Mouse (Mus musculus) urinary bladder, postnatal 10 days (tissue): ENCODE measurements around the gene Slc5a6.

Source experiments
- DNase-seq: peaks from one replicate; pipeline ENCODE4 v3.0.0; 2022; ENCODE audit warnings: low spot score

Slc5a6 gene

GRCm38 (mm10) chr5:31048763-31049641 is at the start of gene Slc5a6:
Gene Slc5a6 (minus strand): TSS chr5:31048924.
- no peak for DNase-seq

DNA sequence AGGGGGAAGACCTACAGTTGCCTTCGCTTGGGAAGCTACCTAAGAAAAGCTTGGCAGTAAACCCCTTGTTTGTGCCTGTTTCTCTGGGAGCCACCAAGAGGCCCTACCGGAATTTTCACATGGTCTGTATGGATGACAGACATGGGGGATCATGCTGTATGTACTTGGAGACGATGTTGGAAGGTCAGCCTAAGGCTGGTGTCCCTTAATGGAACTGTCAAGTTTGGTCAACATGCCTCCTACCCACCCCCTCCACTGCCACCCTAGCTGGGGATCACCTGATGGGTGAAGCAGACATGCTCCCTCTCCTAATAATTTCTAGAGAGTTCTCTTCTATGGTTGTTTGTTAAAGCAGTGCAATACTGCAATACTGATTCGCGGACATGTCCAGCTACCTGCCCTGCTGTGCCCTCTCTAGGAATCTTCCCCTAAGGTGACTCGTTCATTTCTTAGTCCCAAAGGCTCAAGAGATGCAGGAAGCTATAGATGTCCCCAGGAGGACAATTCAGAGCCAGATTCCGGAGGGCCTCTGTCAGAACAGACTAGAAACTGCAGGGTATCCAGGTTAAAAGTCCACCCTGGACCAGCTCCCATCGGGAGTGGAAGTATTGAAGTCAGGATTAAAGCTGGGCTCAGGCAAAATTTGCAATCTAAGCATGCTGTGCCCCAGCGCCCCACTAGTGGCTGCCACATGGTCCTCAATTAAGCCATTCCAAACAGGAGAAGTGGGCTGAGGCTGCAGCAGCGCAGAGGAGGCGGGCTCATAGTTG is 47.2 kb upstream of the Slc5a6 start:
- no peak for DNase-seq

DNA sequence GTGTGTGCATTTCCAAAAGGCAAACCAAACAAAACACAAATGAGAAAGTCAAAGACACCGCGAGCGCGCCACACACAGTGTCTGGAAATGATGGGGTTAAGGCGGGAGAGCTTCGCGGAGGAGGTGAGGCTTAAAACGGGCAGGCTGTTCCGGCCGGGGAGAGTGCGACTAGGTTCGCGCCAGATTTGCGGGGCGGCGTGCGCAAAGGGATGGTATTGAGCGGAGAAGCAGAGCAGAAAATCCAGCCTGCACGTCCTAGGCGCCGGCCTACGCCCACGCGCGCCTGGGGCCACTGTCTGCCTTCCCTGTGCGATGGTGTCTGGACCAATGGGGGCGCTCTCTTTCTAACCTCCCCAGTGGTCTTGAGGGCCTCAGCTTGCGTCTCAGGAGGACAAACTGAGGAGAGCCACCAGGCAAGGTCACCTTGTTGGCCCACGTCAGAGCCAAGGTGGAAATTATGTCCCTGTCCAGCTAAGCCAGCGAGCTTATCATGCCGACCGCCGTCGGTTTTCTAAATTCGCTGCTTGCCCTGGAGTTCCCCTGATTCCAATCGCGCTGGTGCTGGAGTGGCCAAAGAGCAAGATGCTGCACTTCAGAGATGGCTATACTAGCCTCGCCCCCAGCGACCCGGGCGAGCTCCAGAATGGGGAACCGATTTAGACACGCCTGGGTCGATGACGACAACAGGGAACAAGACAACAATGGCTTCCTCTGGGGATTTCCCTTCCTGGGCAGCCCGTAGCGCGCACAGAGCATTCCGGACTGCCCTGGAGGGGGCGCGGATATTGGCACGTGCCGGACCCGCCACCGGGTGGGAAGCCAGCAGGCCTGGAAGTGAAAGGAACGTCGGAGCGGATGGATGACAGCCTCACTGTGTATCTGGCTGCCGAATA is 46.3 kb upstream of the Slc5a6 start:
- DNase-seq: no peak

GRCm38 (mm10) chr5:31094100-31094798 is 45.5 kb upstream of the Slc5a6 start:
- DNase-seq: no peak

- no peak for DNase-seq
Measured at GRCm38 (mm10) chr5:31093151-31094041, 44.7 kb upstream of the Slc5a6 start.

DNA sequence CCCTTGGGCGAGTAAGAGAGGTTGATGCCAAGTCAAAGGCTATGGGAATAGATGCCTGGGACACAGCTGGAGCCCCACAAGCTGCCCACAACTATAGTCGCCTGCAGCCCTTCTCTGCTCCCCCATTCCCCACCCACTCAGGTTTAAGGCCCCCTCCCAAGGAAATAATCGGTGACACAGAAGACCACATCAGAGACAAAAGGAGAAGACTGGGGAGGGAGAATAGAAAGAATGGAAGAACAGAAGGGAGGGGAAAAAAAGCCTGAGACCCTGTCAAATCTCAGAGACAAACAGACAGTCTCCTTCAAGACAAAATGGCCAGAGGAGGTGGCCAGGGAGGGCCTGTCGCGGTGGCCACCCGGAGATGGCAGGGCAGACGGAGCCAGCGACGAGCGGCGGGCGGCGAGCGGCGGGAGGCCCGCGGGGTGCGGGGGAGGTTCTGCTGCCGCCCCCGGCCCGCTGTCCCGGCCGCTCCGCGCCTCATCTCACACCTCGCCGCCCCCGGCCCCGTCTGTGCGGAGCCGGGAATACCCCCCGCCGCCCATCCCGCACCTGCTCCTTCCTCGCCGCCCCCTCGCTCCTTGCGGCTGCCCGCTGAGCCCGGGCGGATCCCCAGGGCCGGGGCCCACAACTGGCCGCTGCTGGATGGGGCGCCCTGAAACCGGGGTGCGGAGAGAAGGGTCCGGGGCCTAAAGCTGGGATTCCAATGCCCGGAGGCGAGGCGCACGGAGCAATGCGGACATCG is 43.7 kb upstream of the Slc5a6 start:
- no peak for DNase-seq

DNA sequence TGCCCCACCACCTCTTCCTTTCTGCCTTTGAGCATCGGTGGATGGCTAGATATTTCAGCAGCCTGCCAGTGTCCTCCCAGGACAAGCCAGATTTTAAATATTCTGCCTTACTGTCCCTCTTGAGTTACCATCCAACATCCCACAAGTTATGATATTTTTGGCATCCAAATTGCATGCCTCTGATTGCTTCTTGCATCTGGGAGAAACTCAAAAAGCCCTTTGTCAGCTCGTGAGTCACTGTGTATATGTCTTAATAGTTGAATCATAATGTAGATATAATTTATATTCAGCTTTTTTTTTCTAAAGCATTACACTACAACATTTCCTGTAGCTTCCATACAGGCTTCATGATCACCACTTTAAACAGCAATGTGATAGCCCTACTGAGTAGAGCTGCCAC is 38.4 kb upstream of the Slc5a6 start:
- DNase-seq: no peak

DNA sequence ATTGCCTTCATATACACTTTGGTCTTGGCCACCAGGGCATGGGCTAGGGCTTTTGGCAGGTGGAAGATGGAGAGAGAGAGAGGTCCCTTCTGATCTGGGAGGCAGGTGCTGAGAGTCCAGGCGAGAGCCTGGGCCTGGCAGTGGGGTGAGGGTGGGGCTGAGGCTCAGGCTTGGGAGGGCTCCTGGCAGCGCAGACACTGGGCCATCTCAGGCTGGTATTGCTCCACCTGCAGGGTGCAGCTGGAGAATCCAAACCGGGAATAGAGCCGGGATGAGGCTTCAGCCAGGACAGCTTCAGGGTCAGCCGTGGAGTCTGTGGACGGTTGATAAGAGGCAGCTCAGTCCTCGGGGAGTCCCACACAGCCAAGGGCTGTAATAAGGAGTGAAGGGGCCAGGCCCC is 37.9 kb upstream of the Slc5a6 start:
- DNase-seq: no peak

DNA sequence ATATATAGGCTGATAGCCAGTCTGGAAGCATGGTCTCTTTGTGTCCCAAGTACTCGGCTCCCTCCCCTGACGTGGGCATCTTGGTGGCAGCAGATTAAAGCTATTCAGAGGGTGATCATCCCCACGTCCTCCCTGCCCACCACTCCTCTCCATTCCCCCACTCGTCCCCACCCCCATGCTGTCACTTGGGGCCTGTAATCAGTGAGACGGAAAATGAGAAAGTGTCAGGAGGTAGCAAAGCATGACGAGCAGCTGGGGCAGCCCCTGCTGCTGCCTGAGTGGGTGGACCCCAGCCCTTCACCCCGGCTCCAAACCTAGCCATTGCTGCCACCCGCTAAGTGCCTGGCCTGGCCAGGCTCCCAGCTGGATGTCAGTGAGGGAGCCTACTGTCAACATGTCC is 35.2 kb upstream of the Slc5a6 start:
- DNase-seq: no peak

- DNase-seq: no peak
Measured at GRCm38 (mm10) chr5:31082935-31083625, 34.4 kb upstream of the Slc5a6 start.

DNA sequence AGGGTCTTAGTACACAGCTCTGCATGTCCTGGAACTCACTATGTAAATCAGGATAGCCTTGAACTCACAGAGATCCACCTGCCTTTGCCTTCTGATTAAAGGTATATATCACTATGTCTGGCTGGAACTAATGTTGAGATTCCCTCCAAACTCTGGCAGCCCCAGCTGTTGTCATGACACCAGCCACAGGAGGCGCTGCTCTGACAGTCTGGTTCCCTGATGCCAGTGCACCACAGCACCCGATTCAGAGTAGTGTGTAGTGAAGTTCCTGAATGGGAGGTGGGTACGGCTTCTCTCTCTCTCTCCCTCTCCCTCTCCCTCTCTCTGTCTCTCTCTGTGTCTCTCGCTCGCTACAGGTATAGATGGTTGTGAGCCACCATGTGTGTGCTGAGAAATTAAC is 33.6 kb upstream of the Slc5a6 start:
- DNase-seq: no peak

DNA sequence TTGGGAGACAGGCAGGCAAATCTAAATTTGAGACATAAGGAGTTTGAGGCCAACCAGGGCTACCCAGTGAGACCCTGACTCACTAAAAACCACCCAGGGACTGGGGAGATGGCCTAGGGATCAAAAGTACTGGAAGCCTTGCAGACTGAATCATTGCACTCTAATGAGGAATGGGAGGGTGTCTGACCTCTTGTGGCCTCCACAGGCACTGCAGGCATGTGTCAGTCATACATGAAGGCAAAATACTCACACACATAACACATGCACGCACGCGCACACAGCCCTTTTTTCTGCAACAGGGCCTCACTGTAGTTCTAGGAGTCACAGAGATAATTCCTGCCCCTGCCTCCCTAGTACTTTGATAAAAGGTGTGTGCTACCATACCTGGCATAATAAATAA is 32.7 kb upstream of the Slc5a6 start:
- DNase-seq: no peak

- DNase-seq: no peak
Measured at GRCm38 (mm10) chr5:31080795-31081164, 32.1 kb upstream of the Slc5a6 start.

DNA sequence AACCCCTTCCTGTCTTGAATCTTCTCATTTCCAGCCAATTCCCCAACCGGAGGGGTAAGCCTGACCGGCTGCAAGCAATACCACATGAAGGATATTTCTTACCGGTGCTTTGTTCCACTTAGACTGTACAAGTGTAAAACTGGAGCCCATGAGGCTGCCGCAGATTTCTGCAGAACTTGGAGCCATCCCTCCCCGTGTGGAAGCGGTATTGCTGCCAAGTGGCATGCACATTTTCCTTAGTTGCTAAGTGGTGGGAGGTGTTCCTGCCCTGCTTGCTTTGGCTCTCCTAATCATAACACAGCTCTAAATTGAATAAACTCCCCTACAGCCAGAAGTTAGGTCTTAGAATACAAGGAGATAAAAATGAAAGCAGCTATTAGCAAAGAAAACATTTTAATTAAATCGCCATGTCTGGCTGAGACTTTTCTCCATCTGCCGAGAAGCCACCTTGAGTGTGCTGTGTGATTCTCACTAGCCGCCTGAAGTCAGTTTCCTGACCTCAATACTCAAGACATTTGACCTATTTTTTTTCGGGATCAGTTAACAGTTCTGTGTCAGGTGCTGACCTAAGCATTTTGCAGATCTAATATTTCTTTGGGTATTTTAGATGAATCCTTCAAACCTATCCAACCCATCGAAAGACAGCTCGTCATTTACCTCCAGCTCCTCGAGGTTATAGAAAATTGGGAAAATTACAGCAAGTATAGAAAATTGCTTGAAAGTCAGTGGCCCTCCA is 31.5 kb upstream of the Slc5a6 start:
- DNase-seq: no peak

DNA sequence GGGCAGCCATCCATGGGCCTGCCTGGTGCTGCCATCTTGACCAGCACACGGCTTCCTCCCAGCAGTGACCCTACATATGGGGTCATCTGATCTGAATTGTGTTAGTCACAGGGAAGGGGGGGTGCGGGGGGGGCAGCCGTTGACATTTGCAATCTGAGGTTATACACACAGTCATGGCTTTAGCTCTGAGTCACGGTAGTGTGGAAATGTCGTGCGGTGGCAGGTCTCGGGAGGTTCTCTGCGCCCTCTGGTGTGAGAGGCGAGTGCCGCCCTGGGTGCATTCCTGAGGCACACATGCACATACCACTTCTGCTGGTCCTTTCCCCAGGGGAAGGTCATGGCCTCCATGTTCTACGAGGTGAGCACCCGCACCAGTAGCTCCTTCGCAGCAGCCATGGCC is 27.6 kb upstream of the Slc5a6 start:
- DNase-seq: no peak

DNA sequence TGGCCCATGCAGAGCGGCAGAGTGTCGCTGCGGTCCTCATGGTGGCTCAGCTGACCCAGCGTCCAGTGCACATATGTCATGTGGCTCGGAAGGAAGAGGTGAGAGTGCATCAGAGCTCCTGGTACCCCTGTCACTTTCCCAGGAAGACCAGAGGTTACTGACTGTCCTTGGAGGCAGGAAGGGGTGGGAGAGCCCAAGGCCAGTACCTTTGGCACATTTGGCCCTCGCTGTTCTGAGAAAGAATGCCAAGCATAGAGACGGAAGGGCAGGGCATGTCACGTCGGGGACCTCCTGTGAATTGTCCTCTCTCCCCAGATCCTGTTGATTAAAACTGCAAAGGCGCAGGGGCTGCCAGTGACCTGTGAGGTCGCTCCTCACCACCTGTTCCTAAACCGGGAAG is 24.5 kb upstream of the Slc5a6 start:
- no peak for DNase-seq

- DNase-seq: no peak
Measured at GRCm38 (mm10) chr5:31071821-31072220, 23.1 kb upstream of the Slc5a6 start.

DNA sequence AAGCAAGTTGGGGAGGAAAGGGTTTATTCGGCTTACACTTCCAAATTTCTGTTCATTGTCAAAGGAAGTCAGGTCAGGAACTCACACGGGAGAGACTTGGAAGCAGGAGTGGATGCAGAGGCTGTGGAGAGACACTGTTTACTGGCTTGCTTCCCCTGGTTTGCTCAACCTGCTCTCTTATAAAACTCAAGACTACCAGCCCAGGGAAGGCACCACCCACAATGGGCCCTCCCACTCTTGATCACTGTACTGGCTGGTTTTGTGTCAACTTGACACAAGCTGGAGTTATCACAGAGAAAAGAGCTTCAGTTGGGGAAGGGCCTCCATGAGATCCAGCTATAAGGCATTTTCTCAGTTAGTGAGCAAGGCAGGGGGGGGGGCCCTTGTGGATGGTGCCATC is 22.3 kb upstream of the Slc5a6 start:
- no peak for DNase-seq

- no peak for DNase-seq
Measured at GRCm38 (mm10) chr5:31069810-31070209, 21.1 kb upstream of the Slc5a6 start.
